Mouse (Mus musculus) fat pad, adult 2 months (tissue): ENCODE data around the gene Aimp2.

ENCODE experiments used
- DNase-seq: peaks from one replicate; pipeline ENCODE4 v3.0.0-alpha.2; 2011; ENCODE audit warnings: low read depth, low spot score; ENCODE audit errors: extremely low read depth

The Aimp2 gene

GRCm38 (mm10) chr5:143909417-143910400 lies at the start of gene Aimp2, which contains the start of gene Pms2:
Gene Aimp2 (minus strand): TSS chr5:143909847.
Gene Pms2 (plus strand): TSS chr5:143909964.
- peak; percentile 90 for DNase-seq

DNA sequence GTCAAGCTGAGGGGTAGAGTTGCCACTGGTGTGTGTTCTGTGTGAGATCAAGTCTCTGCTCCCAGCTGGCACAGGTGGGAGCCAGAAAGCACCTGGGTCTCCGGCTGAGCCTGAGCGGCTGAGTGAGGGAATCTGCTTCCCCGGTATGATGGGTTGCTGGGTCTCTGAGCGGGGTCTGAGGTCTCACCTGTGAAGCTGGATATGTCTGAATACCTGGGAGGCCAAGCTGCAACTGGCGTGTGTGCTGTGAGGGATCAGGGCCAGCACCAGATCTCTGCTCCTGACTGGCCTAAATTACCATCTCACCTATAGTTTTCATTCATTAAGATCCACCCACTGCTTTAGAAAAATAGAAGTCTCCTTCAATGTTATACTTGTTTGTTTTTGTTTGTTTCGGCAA lies 47.5 kb upstream of the Aimp2 start:
- no peak for DNase-seq

DNA sequence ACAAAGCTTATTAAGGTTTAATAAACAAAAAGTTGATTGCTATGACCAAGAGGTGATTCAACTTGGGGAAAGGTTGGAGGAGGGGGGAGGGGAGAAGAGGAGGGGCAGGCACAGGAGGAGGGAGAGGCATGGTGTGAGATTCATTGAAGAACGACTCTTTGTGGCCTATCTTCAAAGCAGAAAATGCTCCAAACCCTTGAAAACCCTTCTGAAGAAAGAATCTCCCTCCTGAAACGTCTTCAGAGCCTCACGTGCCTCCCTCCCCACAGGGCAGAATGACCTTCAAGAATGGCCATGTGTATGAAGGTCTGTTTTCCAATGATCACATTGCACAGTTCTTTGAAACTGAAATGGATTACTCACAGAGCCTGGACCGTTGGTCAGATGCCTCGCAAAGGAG lies 40.4 kb upstream of the Aimp2 start:
- DNase-seq: no peak

DNA sequence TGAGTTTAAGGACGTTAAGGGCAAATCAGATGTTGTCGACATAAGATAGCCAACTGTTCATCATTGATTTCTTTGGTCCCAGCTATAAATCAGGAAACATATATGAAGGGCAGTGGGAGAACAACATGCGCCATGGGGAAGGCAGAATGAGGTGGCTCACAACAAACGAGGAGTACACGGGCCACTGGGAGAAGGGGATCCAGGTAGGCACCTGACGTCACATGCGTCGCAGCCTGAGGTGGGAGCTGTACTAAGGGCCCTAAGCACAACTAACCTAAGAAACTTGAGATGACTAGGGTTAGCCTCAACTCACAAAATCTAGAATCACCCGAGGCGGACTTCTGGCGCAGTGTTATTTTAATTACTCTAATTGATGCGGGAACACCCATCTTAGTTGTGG lies 38.7 kb upstream of the Aimp2 start:
- DNase-seq: no peak

DNA sequence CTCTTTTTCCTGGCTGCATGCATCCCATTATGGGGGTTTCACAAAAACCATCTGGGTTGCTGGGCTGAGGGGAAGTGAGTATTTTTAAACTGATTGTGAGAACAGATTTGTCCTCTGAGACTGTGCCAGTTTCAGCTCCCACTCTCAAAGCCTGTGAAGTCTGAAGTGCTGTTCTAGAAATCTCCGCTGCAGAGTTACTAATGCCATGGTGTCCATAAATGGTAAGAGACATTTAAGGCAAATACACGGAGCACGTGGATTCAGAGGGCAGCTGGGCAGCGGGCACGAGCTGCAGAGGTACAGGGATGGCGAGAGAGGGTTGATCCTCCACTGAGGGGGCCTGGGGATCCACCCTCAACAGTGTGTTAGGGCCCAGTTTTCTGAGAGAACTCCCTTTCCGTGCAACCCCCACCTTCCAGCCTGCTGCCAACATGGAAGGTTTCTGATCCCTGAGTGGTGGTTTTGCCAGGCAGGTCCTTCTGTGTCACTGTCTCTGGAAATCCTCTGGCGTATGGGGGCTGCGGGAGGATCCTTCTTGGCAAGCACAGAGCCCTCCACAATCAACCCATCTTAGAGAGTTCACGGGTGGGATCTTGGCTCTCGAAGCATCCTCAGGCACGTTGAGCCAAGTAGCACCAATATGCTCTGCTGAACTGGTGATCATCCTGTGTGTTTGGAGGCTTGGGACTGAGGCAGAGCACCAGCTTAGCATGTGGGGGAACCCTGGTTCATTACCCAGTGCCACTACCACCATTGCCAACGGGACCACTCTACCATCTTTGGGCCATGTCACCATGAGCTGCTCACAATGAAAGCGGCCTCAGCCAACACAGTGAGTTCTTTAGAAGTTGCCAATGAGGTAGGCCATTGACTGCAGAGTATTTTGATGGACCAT lies 33.8 kb upstream of the Aimp2 start:
- DNase-seq: no peak

GRCm38 (mm10) chr5:143941588-143941987 lies 31.9 kb upstream of the Aimp2 start:
- DNase-seq: no peak

DNA sequence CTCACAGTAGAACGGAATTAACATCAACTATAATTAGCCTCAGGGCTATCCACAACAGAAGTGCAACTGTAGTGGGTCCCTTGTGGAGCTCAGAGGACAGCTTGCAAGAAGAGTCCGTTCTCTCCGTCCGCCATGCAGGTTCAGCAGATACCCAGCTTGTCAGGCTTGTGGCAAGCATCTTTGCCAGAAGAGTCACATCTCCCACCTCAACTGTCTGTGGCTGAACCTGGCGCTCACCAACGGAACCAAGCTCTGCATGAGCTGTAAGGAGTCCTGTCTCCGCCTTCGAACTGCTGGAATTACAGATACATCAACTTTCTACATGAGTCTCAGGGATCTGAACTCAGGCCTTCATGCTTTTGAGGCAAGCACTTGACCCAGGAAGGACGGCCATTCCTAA lies 26.5 kb upstream of the Aimp2 start:
- no peak for DNase-seq

DNA sequence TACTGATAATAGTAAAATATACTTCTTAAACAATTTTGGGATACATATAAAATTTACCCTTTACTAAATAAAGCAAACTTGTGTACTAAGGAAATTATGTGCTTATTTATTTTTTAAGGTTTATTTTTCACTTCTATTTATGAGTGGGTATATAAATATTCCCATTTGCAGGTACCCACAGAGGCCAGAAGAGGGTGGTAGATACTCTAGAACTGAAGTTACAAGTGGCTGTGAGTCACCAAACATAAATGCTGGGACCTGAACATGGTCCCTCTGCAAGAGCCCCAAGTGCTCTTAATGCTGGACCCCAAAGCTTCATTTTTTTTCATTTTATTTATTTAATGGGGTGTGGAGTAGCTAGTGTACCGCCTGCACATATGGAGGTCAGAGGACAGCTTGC lies 24.2 kb upstream of the Aimp2 start:
- no peak for DNase-seq

GRCm38 (mm10) chr5:143933414-143933813 lies 23.8 kb upstream of the Aimp2 start:
- DNase-seq: no peak

DNA sequence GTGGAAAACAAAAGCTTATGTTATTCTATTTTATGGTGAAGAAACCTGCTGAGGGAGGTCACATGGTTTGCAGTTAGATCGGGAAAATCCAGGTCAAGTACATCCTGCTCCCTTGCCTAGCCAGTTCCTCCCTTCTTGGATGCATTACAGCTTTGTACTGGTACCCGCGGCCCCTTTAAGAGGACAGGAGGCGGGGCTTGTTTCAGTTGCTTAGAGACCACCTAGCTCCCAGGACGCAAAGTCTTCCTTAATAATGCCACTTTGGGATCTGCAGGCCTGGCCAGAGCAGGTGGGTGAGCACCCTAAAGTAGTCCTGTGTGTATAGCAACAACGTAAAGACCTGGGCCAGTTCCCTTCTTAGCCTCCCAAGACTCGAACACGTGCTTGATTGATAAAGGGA lies 23.2 kb upstream of the Aimp2 start, which contains the start of gene Rsph10b:
TSS of gene Rsph10b (plus strand) at position 205 of the 400 bp plus-strand sequence.
- no peak for DNase-seq

GRCm38 (mm10) chr5:143931863-143932580 lies 22.4 kb upstream of the Aimp2 start:
- no peak for DNase-seq

DNA sequence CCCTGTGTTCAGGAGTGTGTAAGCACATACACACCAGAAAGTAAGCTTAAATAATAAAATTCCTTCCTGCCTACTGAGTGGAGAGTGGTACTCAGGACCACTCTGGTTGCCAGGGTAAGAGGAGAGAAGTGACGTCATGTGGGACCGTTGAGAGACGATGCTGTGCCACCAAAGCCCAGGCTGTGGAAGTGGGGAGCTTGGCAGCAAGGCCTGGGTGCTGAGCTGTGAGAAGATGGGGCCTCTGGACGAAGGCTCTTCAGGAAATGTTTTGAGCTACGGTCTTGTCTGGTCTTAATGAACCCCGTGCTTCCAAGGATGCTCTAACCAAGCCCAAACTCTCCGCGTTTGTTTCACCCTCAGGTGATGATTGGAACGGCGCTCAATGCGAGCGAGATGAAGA lies 21.0 kb upstream of the Aimp2 start:
- DNase-seq: no peak

DNA sequence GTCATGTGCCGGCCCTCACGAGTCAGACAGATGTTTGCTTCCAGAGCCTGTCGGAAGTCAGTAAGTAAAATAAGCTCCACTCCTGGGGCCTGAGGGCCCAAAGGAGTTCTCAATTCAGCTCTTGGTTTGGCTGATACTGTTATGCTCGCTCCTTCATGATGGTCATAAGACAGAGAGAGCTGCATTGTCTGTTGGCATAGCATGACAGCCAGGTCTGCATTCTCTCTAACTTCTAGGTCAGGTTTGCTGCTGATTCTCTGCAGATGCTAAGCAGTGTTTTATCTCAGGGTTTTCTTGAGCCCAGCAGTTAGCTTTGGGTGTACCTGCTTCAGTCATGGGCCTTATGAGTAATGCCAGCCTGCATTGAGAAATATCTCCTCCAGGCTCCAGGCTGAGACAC lies 19.6 kb upstream of the Aimp2 start:
- no peak for DNase-seq

DNA sequence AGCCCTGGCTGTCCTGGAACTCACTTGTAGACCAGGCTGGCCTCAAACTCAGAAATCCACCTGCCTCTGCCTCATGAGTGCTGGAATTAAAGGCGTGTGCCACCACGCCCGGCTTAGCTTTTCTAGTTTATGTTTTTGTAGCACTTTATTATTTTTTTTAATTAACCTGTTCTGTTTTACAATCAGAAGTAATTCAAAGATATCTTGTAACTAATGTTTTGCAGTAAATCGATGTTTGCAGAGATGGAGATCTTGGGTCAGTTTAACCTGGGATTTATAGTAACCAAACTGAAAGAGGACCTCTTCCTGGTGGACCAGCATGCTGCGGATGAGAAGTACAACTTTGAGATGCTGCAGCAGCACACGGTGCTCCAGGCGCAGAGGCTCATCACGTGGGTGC lies 18.2 kb upstream of the Aimp2 start, which contains the start of gene Gm42421:
TSS of gene Gm42421 (plus strand) at position 301 of the 400 bp plus-strand sequence.
- DNase-seq: no peak

GRCm38 (mm10) chr5:143924781-143925452 lies 15.3 kb upstream of the Aimp2 start:
- DNase-seq: no peak

GRCm38 (mm10) chr5:143918120-143918519 lies 8.5 kb upstream of the Aimp2 start:
- DNase-seq: no peak

GRCm38 (mm10) chr5:143917418-143917817 lies 7.8 kb upstream of the Aimp2 start:
- DNase-seq: no peak

DNA sequence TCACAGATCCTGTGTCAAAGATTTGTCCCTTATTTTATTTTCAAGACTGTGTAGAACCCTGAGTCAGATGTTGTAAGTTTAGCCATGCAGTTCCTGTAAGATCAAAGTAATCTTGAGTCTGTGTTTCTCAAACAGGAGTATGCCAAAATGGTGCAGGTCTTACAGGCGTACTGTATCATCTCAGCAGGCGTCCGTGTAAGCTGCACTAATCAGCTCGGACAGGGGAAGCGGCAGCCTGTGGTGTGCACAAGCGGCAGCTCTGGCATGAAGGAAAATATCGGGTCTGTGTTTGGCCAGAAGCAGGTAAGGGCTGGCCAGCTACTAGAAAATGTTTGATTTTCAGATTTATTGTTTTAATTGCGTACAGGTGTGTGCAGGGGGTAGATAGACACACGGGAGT lies 6.6 kb upstream of the Aimp2 start:
- no peak for DNase-seq

DNA sequence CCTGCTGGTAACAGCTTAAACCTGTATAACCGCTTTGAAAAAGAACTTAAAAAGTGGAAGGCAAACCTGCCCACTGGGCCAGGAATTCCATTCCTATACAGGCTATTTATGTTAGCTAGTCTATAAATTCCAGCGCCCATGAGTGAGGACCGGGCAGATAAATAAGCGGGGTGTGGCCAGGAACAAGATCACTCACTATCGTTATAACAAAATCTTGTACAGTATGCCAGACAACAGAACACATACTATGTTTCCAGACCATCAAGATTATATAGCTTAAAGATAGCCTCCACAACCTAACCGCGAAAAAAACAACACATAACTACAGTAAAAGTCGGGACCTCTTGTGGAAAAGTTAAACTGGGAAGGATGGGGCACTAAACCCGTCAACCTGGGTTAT lies 721 bp downstream of the Aimp2 start:
- DNase-seq: no peak

DNA sequence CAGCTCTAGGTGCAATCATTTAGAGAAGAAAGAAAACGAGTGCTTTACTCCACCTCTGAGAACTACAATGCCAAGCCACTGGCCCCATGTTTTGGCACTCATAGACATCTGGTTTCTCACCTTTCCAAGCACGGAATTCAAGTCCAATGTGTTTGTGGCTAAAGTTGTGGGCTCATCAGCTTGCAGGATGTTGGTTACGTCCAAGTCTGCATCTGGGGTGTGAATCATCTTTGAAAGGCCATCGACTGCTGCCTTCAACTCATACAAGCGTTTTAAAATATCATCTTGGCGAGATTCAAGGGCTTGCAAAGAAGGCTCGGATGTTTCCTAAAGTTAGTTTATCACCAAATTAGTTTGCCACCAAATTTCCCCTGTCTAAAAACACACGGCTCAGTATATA lies 3.2 kb downstream of the Aimp2 start:
- no peak for DNase-seq
